Mouse (Mus musculus) megakaryocyte, embryonic 14.5 days (primary cell): ENCODE measurements around the gene Aox3.

Experiments
- FLI1 ChIP-seq: IDR thresholded peaks from 2 replicates; pipeline ENCODE4 v1.6.1; 2012; ENCODE audit warnings: low read length, inconsistent platforms, mixed read lengths
- GATA1 ChIP-seq: IDR thresholded peaks from 3 replicates; pipeline ENCODE4 v1.6.1; 2012; ENCODE audit warnings: mixed read lengths, low read length, inconsistent platforms, borderline replicate concordance

DNA sequence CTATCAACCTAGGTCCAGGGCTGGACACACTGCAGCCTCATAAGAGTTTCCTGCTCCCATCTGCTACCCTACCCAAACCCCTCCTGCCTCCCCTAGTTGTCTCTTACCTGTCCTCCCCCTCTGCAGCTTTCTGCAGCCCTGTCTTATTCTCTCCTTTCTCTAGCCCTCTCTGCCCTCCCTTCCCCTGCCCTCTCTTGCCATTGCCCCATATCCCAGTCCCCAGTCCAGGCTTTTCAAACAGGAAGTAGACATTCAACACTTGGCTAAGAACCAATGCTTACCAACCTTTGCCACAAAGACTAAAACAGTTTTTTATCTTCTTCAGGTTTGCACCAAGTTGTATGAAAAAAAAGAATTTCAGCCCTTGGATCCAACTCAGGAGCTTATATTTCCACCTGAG lies 25.0 kb downstream of the Aox3 start:
- TF ChIP-seq GATA1 (no peak), FLI1 (no peak)
